Mouse (Mus musculus): Measurements from ENCODE around the gene Cfap97d1.

- TF ChIP-seq CTCF (IDR thresholded peaks at IDR 0.05; ENCODE audit: extremely low read depth, insufficient read length, insufficient replicate concordance, low read depth, low read length) (no peak), POLR2A (IDR thresholded peaks at IDR 0.05; ENCODE audit: low read depth, low read length) (no peak)
These were observed 12.0 kb upstream of the Cfap97d1 start for GRCm38 (mm10) chr11:101972097-101972496.

Data from small intestine, adult 2 months (tissue).